Mouse (Mus musculus) lung, postnatal 36 days (tissue): ENCODE measurements at regions not wholly inside any gene's neighbourhood (a gene's known extent, or its start where the extent isn't known, plus 50 kb on each side); places are given as distances from the start of the nearest gene placed in this dataset.

Experiments
- DNase-seq: peaks from one replicate; pipeline ENCODE4 v3.0.0; 2022; ENCODE audit warnings: mixed read lengths

GRCm38 (mm10) chr10:100927086-100927485, 336.8 kb downstream of the 1700017N19Rik start:
- DNase-seq, result no peak

GRCm38 (mm10) chr10:100931739-100932138, 341.5 kb downstream of the 1700017N19Rik start:
- no peak for DNase-seq

- no peak for DNase-seq
These were observed 368.1 kb downstream of the 1700017N19Rik start for GRCm38 (mm10) chr10:100958371-100958770.

- DNase-seq, result no peak
These were observed 413.2 kb downstream of the 1700017N19Rik start for GRCm38 (mm10) chr10:101003469-101003868.

- no peak for DNase-seq
These were observed 414.4 kb downstream of the 1700017N19Rik start for GRCm38 (mm10) chr10:101004687-101005086.

- no peak for DNase-seq
These were observed 425.1 kb downstream of the 1700017N19Rik start for GRCm38 (mm10) chr10:101015416-101015815.

- DNase-seq, result no peak
These were observed 448.3 kb downstream of the 1700017N19Rik start for GRCm38 (mm10) chr10:101038630-101039029.

- DNase-seq, result no peak
These were observed 448.8 kb downstream of the 1700017N19Rik start for GRCm38 (mm10) chr10:101039034-101039433.
